Mouse (Mus musculus): ENCODE results near the gene Gm49318. TPM values are rescaled to one million over a fixed set of nuclear protein-coding genes. Genes with fewer than 3 reads are reported as not detected.
A peak's percentile ranks its signal among the peaks of the same experiment; 100 is the strongest.
"Not testable (repeated sequence)": the region's sequence is repeated elsewhere in the genome, so short reads cannot be mapped to it uniquely, and the experiment has no call there.

Gm49318 gene
- polyA plus RNA-seq, 1 experiment = not detected

DNA sequence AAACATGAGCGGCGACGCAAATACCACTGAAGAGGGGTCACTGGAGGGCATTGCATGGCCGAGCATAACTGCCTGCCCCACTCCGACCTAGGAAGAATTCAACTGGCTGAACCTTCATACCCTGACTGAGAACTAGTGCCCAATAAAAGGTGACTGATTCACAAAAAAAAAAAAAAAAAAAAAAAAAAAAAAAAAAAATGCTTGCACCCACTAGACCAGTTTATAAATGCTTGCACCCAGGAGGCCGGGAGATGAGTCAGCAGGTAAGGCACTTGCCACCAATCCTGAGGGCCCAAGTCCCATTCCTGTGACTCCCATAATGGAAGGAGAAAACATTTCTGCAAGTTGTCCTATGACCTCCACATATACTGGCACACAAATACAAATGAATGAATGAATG is 21.7 kb upstream of the Gm49318 start:
- DNase-seq (ENCODE audit: low read depth) = no peak
- TF ChIP-seq CTCF (IDR thresholded peaks at IDR 0.05; ENCODE audit: borderline replicate concordance, extremely low read depth, insufficient read depth, insufficient read length) = no peak
- no peak for TF ChIP-seq POLR2A (IDR thresholded peaks at IDR 0.05; ENCODE audit: borderline replicate concordance, extremely low read depth, insufficient read depth, insufficient read length, poor library complexity, severe bottlenecking)

DNA sequence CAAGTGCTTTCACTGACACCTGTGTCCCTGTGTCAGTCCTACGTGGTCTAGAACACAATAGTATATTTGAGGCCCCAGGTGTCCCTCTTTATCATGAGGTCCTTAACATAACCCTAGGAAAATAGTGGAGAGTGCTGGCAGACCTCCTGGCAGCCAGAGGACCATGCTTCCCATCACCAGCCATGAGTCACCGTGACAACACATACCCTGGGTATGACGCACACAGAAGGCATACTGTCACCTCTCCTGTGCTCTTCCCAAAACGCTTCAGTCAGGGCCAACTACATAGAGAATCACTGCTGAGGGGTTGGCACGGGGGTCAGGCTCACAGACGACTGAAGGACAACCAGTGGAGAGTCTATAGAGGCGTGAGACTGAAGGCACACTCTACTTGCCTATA is 18.9 kb upstream of the Gm49318 start:
- no peak for DNase-seq (ENCODE audit: low read depth)
- TF ChIP-seq POLR2A (IDR thresholded peaks at IDR 0.05; ENCODE audit: borderline replicate concordance, extremely low read depth, insufficient read depth, insufficient read length, poor library complexity, severe bottlenecking) (no peak), CTCF (IDR thresholded peaks at IDR 0.05; ENCODE audit: borderline replicate concordance, extremely low read depth, insufficient read depth, insufficient read length) (no peak)

DNA sequence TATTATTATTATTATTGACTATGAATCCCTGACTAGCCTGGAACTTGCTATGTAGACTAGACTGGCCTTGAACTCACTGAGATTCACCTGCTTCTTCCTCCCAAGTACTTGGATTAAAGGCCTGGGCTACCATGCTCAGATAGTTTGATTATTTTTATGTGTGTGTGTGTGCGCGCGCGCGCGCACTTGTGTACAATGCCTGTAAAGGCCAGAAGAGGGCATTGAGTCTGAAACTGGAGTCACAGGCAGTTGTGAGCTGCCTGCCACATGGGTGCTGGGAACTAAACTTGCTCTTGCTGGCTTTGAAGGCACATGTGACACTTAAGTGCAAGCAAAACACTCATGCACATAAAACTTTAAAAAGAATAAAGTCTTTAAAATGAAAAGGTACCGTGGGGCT is 18.2 kb upstream of the Gm49318 start:
- no peak for DNase-seq (ENCODE audit: low read depth)
- TF ChIP-seq POLR2A (IDR thresholded peaks at IDR 0.05; ENCODE audit: borderline replicate concordance, extremely low read depth, insufficient read depth, insufficient read length, poor library complexity, severe bottlenecking) (no peak), CTCF (IDR thresholded peaks at IDR 0.05; ENCODE audit: borderline replicate concordance, extremely low read depth, insufficient read depth, insufficient read length) (no peak)

DNA sequence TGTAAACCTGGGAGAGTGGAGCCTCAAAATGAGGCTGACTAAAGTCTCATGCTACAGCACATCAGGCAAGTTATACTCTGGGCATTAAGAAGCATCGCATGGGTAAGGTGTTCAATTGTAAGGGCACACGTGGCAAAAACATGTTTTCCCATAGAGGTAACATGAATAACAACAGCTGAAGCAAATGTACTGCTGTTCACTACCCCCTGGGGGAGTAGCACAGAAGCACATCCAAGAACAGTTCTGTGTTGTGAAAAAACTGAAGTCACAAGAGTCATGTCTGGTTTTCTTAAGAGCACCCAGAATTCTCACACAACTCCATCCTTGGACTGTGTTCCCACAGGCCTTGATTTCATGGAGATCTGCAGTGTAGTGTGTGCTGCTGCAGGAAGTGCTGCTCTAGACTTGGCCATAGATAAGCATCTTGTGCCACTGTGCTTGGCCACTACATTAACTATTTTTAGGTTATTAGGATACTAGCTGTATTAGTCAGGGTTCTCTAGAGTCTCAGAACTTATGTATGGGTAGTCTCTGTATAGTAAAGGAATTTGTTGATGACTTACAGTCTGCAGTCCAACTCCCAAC is 16.1 kb upstream of the Gm49318 start:
- no peak for DNase-seq (ENCODE audit: low read depth)
- no peak for TF ChIP-seq POLR2A (IDR thresholded peaks at IDR 0.05; ENCODE audit: borderline replicate concordance, extremely low read depth, insufficient read depth, insufficient read length, poor library complexity, severe bottlenecking)
- TF ChIP-seq CTCF (IDR thresholded peaks at IDR 0.05; ENCODE audit: borderline replicate concordance, extremely low read depth, insufficient read depth, insufficient read length) = no peak

DNA sequence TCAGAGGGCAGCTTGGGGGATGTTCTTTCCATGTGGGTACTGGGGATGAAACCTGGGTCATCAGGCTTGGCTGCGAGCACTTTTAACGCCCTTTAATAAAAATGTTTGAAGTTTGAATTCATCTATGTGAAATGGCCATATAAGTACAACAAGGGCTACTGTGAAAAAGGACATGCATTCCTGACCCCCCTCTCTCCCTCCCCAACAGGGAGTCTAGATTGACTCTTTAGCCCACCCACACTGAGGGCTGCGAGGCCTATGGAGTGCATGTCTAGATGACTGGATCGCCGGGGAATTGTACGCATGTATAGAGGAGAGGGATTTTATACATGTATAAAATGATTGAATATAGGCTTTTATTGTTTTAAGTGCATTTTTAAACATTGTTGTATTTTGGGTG is 15.0 kb upstream of the Gm49318 start:
- no peak for DNase-seq (ENCODE audit: low read depth)
- no peak for TF ChIP-seq CTCF (IDR thresholded peaks at IDR 0.05; ENCODE audit: borderline replicate concordance, extremely low read depth, insufficient read depth, insufficient read length)
- TF ChIP-seq POLR2A (IDR thresholded peaks at IDR 0.05; ENCODE audit: borderline replicate concordance, extremely low read depth, insufficient read depth, insufficient read length, poor library complexity, severe bottlenecking) = no peak

DNA sequence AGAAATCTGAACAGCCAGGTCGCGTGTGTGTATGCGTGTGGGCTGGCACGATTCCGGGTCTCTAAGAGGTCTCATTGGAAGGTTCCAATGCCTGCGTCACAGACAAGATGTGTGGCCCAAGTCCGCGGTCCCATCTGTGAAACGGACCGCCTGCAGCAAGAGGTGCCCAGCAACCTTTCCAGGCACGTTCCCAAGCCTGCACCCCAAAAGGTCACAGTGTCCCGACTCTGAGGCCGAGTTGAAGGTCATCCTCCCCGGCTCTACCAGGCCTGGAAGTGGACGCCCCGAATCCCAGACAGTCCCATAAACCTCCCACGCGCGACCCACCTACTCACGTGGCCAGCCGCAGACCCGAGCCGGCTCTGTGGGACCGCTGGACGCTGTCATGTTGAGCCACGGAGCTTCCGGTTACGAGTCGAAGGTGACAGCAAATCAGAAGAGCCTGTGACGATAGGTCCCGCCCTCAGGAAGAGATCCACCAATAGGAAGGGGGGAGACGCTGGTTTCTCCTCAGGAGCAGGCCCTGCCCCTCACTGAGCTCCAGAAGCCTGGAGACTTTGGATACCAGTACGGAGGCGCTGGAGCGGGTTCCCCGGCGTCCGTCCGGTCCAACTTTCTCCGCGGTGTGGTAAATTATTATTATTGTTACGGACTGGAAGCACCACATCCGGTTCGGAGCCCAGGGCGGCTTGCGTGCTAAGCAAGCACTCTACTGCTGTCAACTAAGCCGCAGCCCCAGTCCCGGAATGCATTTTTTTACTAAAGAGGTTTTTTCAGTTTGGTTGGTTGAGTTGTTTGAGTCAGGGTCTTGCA is 14.2 kb upstream of the Gm49318 start, which contains the start of gene Ecsit:
Gene Ecsit, minus strand, starts transcription at position 417 of the 813 bp plus-strand sequence.
- TF ChIP-seq CTCF (IDR thresholded peaks at IDR 0.05; ENCODE audit: borderline replicate concordance, extremely low read depth, insufficient read depth, insufficient read length) (no peak), POLR2A (IDR thresholded peaks at IDR 0.05; ENCODE audit: borderline replicate concordance, extremely low read depth, insufficient read depth, insufficient read length, poor library complexity, severe bottlenecking) (peak; percentile 57; the same call in 1 of the 2 replicates)

DNA sequence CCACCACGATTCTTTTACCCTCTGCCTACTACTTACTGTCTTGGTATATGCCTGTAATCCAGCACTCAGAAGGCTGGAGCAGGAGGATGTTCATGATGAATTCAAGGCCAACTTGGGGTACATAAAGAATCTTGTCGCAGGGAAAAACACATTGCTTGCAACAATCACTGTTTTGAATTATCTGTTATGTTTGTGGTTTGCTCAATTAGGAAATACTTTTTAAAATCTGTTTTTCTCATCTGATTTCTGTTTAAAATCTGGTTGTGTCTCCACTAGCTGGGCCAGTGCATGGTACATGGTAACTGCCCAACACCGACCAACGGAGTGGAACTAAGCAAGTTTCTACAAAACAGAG is 13.6 kb upstream of the Gm49318 start:
- TF ChIP-seq CTCF (IDR thresholded peaks at IDR 0.05; ENCODE audit: borderline replicate concordance, extremely low read depth, insufficient read depth, insufficient read length) (no peak), POLR2A (IDR thresholded peaks at IDR 0.05; ENCODE audit: borderline replicate concordance, extremely low read depth, insufficient read depth, insufficient read length, poor library complexity, severe bottlenecking) (no peak)
- no peak for DNase-seq (ENCODE audit: low read depth)

More for the DNA sequence above, 14.2 kb upstream of the Gm49318 start, which contains the start of gene Ecsit:
- peak; percentile 98 for DNase-seq (ENCODE audit: low read depth)

DNA sequence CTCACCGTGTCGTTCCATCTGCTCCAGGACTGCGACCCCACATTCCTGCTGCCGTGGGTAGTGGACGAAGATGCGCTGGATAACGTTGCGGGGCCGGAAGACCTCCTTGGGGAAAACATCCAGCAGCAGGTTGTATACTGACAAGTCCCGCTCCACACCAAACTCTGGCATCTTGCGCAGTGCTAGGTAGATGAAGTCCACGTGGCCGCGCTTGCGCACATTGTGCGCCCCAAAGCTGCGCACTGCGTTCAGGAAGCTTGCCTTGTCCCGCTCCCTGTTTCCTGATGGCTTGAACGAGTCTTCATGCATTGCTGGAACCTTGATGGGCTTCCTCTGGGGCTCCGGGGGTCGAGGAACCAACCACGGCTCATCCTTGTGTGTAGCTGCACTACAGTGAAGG is 5.2 kb upstream of the Gm49318 start:
- no peak for DNase-seq (ENCODE audit: low read depth)
- TF ChIP-seq CTCF (IDR thresholded peaks at IDR 0.05; ENCODE audit: borderline replicate concordance, extremely low read depth, insufficient read depth, insufficient read length) = no peak
- TF ChIP-seq POLR2A (IDR thresholded peaks at IDR 0.05; ENCODE audit: borderline replicate concordance, extremely low read depth, insufficient read depth, insufficient read length, poor library complexity, severe bottlenecking) = no peak

DNA sequence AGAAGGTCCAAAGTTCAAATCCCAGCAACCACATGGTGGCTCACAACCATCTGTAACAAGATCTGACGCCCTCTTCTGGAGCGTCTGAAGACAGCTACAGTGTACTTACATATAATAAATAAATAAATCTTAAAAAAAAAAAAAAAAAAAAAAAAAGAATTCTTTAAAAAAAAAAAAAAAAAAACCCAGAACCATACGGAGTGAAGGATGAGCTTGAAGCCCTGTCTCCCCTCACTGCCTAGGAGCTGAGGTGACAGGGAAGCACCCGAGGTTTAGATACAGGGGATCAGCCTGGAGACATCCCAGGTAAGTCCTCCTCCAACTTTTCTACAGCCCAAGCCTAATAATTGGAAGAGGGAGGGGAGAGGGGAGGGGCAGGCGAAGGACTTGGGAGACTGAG is 4.7 kb upstream of the Gm49318 start:
- not testable (repeated sequence) for DNase-seq (ENCODE audit: low read depth)

DNA sequence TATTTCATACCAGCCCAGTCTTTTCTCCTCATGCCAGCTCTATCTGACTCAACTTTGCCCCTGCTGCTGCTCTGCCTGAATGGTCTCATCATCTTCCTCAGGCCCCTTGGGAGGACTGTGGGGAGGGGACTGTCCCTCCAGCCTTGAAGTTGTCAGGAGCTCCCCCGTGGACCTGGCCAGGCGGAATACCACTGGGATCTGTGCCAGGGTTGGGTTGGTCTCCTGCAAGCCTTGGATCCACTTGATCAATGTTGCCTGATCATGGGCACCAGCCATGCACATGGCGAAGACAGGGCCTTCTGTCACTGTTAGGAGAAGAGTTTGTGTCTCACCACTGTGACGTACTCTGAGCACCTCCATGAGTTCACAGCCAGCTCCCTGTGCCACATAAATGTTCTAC is 1.2 kb upstream of the Gm49318 start:
- TF ChIP-seq POLR2A (IDR thresholded peaks at IDR 0.05; ENCODE audit: borderline replicate concordance, extremely low read depth, insufficient read depth, insufficient read length, poor library complexity, severe bottlenecking) (no peak), CTCF (IDR thresholded peaks at IDR 0.05; ENCODE audit: borderline replicate concordance, extremely low read depth, insufficient read depth, insufficient read length) (no peak)

DNA sequence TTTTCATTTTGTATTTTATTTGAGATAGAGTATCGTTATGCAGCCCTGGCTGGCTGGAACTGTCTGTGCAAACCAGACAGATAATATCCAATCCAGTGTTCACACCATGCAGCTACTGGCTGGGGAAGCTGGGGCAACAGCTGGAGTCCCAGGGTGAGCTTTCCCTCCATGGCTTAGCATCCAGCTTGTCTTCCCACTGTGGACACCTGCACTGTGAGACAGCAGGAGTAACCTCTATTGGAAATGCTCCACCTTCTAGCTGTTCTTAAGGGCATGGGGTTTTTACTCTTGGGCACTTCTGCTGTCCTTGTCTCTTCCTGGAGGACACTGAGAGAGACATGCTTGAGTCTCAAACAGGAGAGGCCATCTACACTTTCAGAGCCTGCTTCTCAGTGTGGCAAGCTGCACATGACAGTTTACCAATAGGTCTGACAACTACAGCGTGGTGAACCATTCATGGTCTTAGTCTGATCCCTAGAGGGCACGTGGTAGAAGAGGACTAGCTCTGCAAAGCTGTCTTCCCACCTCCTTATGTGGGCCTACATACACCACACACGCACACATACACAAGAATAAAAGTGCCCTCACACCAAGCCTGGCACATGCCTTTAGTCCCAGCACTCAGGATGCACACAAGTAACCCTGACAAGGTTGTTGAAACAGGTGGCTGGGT is 1.0 kb downstream of the Gm49318 start:
- no peak for TF ChIP-seq CTCF (IDR thresholded peaks at IDR 0.05; ENCODE audit: borderline replicate concordance, extremely low read depth, insufficient read depth, insufficient read length)
- peak; percentile 25 for DNase-seq (ENCODE audit: low read depth)

More for the DNA sequence above, 1.2 kb upstream of the Gm49318 start:
- DNase-seq (ENCODE audit: low read depth) = no peak

DNA sequence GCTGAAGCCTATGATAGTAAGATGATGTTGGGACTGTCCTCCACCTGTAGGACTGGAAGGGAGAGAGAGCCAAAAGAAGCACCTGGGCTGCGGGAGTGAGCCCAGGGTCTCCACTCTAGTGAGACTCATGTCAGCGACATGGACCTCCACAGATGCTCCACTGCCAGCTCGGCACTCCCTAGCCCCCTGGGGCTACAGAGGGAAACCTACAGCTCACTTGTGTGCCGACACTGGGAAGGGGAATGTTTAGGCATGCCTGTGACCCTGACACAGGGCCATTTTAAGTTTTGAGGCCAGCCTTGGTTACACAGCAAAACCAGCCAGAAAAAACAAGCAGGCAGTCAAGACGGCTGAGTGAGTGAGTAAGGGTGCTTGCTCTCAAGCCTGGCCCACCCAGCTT is 3.9 kb downstream of the Gm49318 start:
- DNase-seq (ENCODE audit: low read depth) = no peak
- no peak for TF ChIP-seq CTCF (IDR thresholded peaks at IDR 0.05; ENCODE audit: borderline replicate concordance, extremely low read depth, insufficient read depth, insufficient read length)
- TF ChIP-seq POLR2A (IDR thresholded peaks at IDR 0.05; ENCODE audit: borderline replicate concordance, extremely low read depth, insufficient read depth, insufficient read length, poor library complexity, severe bottlenecking) = no peak

Data from brain, embryonic 14.5 days (tissue).